Mouse (Mus musculus): Measurements from ENCODE around the gene Zdhhc25.

Gene Zdhhc25

GRCm38 (mm10) chr15:88600002-88600401 is at the start of gene Zdhhc25:
Zdhhc25 (plus strand) TSS chr15:88600302.
- DNase-seq (ENCODE audit: low spot score in 2 of 2), result no peak

DNA sequence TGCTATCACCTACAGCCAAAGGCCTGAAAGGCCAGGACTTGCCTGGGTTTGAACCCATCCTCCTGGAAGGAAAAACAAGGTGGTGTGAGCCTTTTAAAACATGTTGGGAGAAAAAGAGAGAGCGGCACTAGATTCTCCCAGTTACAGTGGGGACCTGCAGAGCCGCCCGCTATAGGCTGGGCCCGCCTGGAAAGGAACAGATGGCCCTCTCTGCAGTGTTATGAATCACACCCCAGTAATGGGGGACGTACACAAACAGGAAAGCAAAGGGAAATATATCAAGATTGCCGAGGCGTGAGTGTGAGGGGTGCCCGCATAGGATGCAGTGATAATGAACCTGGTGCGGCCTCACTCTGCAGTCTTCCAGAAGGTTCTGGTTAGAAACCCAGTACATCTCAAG is 47.2 kb upstream of the Zdhhc25 start:
- no peak for DNase-seq (ENCODE audit: low spot score in 2 of 2)

DNA sequence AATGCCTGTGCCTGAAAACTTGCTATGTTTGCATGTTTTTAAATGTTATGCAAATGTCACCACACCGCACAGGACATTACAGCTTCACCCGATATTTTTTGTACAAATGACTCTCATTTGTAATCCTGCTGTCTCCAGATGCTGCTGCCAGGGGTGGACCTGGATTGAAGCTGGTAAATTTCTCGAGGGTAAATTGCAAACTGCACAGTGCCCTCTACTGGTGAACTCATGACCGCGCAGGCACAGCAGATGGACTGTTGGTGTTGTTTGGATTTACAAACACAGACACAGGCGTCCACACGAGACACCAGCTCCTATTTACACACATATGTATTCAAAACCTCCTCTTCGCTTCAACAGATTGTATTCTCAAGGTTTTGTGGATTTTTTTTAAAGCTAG is 44.6 kb upstream of the Zdhhc25 start:
- no peak for DNase-seq (ENCODE audit: low spot score in 2 of 2)

DNA sequence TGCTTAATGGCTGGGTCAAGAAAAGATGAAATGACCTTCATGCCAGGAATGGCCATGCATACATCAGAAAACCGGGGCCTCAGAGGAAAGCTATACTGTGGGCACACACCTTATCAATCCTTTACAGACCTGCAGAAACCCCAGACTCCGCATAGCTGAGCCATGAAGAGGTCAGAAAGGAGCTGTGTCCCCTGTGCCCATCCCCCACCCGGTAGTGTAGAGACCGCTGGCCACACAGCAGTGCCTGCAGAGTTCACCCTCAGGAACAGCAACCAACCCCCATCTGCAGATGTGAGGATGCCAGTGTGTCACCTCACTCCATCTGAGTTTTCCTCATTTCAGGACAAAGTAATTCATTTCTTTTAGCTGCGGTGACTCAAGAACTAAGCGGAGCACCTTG is 39.5 kb upstream of the Zdhhc25 start:
- no peak for DNase-seq (ENCODE audit: low spot score in 2 of 2)

- DNase-seq (ENCODE audit: low spot score in 2 of 2), result no peak
Observed at GRCm38 (mm10) chr15:88561058-88561730, 38.9 kb upstream of the Zdhhc25 start.

- no peak for DNase-seq (ENCODE audit: low spot score in 2 of 2)
Observed at GRCm38 (mm10) chr15:88565307-88565706, 34.8 kb upstream of the Zdhhc25 start.

DNA sequence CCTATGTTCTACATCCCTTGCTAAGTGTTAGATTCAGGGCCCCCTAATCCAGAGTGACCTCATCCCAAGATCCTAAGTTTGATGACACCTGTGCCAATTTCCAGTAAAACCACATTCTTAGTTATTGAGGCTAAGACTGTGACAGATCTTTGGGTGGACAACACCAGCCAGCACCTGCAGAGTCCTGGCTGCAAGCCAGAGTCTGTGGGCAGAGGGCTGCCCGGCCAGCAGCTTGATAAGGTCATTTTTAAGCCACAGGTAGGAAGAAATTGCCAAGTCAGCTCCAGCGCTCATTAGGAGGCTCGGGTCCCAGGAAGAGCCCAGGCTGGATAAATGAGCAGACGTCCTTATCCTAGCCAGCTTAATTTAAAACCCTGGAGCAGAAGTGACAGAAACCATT is 34.3 kb upstream of the Zdhhc25 start:
- no peak for DNase-seq (ENCODE audit: low spot score in 2 of 2)

GRCm38 (mm10) chr15:88570697-88571096 is 29.4 kb upstream of the Zdhhc25 start:
- DNase-seq (ENCODE audit: low spot score in 2 of 2), result no peak

DNA sequence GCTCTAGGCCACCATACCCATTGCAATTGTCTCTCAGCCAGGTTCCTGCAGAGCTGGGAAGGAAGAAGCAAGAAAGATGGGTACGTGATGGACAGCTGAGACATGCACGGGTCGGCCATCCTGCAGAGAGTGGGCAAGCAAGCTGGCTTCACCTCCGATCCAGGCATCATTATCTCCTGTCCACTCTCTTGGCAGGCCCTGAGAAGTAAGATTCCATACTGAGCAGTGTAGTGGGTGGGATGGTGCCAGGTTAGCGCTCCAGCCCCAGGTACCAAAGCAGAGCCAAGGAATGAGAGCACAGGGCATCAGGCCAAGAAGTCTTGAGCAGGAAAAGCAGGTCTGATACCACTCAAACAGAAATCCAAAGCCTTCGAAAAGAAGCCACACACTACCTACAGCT is 20.6 kb upstream of the Zdhhc25 start:
- DNase-seq (ENCODE audit: low spot score in 2 of 2), result no peak

- no peak for DNase-seq (ENCODE audit: low spot score in 2 of 2)
Observed at GRCm38 (mm10) chr15:88602496-88602895, 2.4 kb downstream of the Zdhhc25 start.

- no peak for DNase-seq (ENCODE audit: low spot score in 2 of 2)
Observed at GRCm38 (mm10) chr15:88603091-88603732, 3.1 kb downstream of the Zdhhc25 start.

DNA sequence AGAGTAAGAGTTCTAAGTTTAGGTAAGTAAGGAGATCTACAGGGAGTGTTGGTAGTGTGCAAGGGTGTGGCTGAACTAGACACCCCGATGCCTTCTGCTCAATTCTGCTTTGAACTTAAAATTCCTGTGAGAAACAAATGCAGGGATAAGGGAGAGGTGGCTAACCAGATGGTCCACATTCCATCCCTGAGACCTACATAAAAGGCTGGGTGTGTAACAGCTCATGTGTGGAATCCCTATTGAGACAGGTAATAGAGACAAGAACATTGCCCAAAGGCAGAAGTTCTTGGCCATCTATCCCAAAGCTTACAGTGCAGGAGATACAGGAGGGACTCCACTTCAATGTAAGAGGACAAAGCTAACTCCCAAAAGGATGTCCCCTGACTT is 3.6 kb downstream of the Zdhhc25 start:
- DNase-seq (ENCODE audit: low spot score in 2 of 2), result no peak

- DNase-seq (ENCODE audit: low spot score in 2 of 2), result no peak
Observed at GRCm38 (mm10) chr15:88604669-88605414, 4.7 kb downstream of the Zdhhc25 start.

DNA sequence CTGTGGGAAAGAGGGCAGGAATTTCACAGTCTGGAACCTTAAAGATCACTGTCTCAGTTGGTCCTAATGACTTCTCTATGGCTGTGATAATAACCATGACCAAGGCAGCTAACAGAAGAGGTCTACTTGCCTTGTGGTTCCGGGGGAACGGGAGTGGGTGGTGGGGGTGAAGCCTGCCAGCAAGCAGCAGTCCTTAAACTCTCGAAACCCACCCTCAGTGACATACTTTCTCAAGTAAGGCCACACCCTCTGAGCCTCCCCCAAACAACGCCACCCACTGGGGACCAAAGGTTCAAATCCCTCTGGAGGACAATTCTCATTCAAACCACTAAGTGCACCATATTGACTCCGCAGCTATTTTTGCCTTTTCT is 5.3 kb downstream of the Zdhhc25 start:
- no peak for DNase-seq (ENCODE audit: low spot score in 2 of 2)

DNA sequence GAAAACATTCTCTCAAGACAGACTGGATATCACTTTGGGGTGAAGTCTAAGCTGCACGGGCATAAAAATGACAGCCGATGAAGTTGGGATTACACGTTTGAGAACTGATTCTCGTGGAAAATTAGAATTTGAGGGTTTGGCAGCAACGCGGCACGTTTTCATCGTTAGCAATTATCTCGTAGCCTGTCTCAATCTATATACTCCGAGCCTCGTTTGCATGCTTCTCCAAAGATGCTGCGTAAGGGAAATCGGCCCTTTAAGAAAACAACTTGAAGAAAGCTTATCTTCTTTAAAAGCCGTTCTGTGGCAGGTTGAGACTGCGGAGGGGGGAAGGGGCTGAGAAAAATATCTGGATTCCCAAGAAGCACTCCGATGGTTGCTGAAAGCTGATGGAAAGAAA is 17.0 kb downstream of the Zdhhc25 start:
- DNase-seq (ENCODE audit: low spot score in 2 of 2), result no peak

- no peak for DNase-seq (ENCODE audit: low spot score in 2 of 2)
Observed at GRCm38 (mm10) chr15:88618008-88618773, 18.1 kb downstream of the Zdhhc25 start.

DNA sequence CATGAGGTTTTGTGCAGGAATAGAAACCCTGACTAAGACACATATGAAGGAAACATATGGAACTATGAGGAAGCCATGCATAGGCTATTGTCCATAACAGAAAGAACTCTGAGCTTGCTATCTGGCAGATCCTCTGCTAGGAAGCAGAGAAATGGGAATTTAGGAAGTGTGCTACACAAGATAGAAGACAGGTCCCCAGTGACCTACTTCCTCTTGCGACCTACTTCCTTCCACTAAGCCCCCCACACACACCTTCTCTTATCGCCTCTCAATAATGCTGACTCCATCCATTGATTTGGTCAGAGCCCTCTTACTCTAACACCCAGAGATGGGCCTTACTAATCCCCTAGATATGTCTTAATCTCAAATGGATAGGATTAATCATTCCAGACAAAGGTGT is 19.9 kb downstream of the Zdhhc25 start:
- DNase-seq (ENCODE audit: low spot score in 2 of 2), result no peak

DNA sequence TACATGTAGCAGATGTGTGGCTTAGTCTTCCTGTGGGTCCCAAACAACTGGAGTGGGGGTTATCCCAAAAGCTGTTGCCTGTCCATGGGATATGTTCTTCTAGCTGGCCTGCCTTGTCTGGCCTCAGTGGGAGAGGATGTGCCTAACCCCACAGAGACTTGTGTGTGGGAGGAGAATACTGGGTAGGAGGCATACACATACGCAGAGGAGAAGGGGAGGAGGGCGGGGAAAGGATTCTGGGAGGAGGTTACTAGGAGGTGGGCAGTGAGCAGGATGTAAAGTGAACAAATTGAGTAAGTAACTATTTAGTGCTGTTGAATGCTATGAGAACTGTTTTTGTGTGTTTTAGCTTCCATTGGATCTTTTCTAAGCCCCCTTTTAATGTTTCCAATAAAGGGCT is 23.8 kb downstream of the Zdhhc25 start:
- DNase-seq (ENCODE audit: low spot score in 2 of 2), result no peak

GRCm38 (mm10) chr15:88624874-88625277 is 24.8 kb downstream of the Zdhhc25 start:
- DNase-seq (ENCODE audit: low spot score in 2 of 2), result no peak

DNA sequence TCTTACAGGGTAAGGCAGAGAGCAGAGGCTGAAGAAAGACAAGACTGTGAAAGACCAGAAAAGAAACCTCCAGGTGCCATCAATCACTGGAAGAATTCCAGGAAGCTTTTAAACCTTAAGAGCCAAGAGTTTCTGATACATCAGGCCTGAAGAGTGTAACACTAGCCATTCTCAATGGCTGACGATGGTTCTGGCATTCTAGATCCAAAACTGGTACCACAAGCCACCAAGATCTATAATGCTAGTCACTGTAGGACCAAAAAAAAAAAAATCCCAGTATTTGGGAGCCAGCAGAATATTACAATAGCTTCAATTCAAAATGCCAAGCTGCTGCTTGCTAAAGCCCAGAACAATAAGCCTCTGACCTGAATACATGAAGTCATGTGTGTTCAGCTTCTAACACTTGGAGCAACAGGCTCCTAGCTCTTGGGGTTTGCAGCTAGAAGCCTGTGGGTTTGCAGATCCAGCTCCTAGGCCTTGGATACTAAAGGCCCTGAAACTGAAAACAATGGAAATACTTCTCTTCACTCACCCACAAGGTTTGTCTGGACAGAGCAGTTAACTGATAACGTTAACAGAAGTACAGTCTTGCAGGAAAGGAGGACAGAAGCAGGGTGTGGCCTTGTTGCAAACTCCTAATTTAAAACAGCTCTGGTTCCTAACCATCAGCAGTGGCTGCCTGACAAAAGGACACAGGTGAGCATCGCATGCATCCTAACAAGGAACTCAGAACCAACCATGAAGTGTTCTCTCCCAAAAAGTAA is 25.4 kb downstream of the Zdhhc25 start:
- DNase-seq (ENCODE audit: low spot score in 2 of 2), result no peak

DNA sequence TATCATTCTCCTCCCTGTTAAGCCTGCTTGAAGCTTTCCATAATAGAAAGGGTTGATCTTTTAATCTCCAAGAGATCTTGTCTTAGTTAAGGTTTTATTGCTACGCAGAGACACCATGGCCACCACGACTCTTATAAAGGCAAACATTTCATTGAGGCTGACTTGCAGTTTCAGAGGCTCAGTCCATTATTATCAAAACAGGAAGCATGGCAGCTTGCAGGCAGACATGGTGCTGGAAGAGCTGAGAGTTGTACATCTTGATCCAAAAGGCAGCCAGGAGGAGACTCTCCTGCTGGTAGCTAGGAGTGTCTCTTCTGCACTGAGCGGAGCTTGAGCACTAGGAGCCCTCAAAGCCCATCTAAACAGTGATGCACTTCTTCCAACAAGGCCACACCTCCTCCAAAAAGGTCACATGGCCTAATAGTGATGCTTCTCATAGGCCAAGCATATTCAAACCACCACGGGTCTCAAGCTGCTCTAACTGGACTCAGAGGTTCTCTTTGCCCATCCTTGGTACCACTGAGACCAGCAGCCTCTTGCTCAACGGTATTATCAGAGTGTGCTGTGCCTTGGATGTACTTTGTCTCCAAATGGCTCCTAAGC is 26.9 kb downstream of the Zdhhc25 start:
- DNase-seq (ENCODE audit: low spot score in 2 of 2), result no peak

All from spleen, postnatal 14 days (tissue).